23 mouse cellular contexts compared by ENCODE assay signal in the genomic region with DNA sequence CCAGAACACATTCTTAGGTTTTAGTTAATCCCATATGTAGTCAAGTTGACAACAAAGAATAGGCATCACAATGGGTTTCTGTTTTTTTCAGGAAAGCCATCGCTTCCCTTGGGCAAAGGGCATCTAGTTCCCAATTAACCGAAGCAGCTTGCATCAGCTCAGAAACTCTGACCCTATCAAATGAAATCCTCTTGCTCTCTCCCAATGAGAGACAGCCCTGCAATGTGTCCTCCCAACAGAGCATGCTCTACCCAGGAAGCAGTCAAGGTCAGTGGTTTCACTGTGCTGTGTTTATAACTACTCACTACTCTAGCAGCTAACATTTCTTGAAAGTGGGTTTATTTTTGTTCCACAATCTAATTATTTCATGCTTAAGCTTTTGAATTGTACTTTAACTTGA. TPM values are rescaled to one million over a fixed set of nuclear protein-coding genes. Genes with fewer than 3 reads are reported as not detected.
DNase-seq lines count a peak whose midpoint lies in the region; ATAC-seq and TF ChIP-seq lines count a peak whose summit lies in the region.
"Had no signal": no experiment of that assay in that cellular context is flagged by ENCODE, and none has a peak within 500 bp of the region (broad histone marks: within the 10 kb centered on the region; RNA-seq: fewer than 3 reads in every experiment).

No protein-coding gene starts in this region.

- no peak overlapping the region for H3K4me2 ChIP-seq in kidney, embryonic 16.5 days (replicated peaks; ENCODE audit: low read depth, low read length)
- no peak overlapping the region for H3K4me2 ChIP-seq in kidney, postnatal 0 days (ENCODE audit: low read length)
- H3K4me2 ChIP-seq in liver, embryonic 13.5 days, result no peak overlapping the region
- H3K4me2 ChIP-seq: embryonic facial prominence, embryonic 15.5 days; heart, embryonic 13.5 days had no signal

- 84% methylated on average over 2 of the region's 2 CpGs for WGBS in kidney, embryonic 16.5 days
- WGBS in kidney, postnatal 0 days, result 90% methylated on average over 2 of the region's 2 CpGs
- 62% methylated on average over 2 of the region's 2 CpGs for WGBS in liver, embryonic 13.5 days (ENCODE audit: insufficient replicate concordance)

- DNase-seq in kidney, adult 11 months, result peak; percentile 58
- DNase-seq in kidney, postnatal 0 days (ENCODE audit: low spot score), result no peak
- DNase-seq in kidney, adult 18-20 months, result no peak
- peak; percentile 82 for DNase-seq in 416B (ENCODE audit: low read depth)
- DNase-seq in liver, embryonic 13.5 days, result no peak
- no peak for DNase-seq in cerebellum, adult 11 months
- no peak for DNase-seq in right cerebral cortex, adult 2 months (ENCODE audit: low spot score in 2 of 2)
- DNase-seq: adrenal gland, postnatal 14 days; cerebellum, adult 8-10 months; cerebellum, postnatal 14 days; embryo, embryonic 11 days; gastrocnemius, postnatal 36 days; heart, adult 11 months; heart, postnatal 36 days had no signal

- ATAC-seq in kidney, embryonic 16.5 days (ENCODE audit: low FRiP score, low TSS enrichment), result no peak
- 0 out of 2 replicates have a peak, but pooled peaks have one; percentile 63 for ATAC-seq in kidney, postnatal 0 days (replicated peaks; ENCODE audit: low FRiP score, low read depth)
- 0 out of 2 replicates have a peak, but pooled peaks have one; percentile 47 for ATAC-seq in liver, embryonic 13.5 days (ENCODE audit: low read depth)
- ATAC-seq: activated CD4-positive, CD25-positive, alpha-beta regulatory T cell, adult 4 months; forebrain, embryonic 14.5 days; Patski had no signal

- no peak overlapping the region for H3K4me3 ChIP-seq in kidney, embryonic 16.5 days (ENCODE audit: low read length)
- H3K4me3 ChIP-seq in kidney, postnatal 0 days (replicated peaks; ENCODE audit: low read depth, low read length), result no peak overlapping the region
- no peak overlapping the region for H3K4me3 ChIP-seq in liver, embryonic 13.5 days (replicated peaks)
- H3K4me3 ChIP-seq: embryonic facial prominence, embryonic 15.5 days; erythroblast, embryonic 14.5 days; forebrain, embryonic 10.5 days; heart, embryonic 13.5 days had no signal

- H3K9me3 ChIP-seq in kidney, embryonic 16.5 days (ENCODE audit: low read length), result no peaks in the 10 kb centered on the region
- no peaks in the 10 kb centered on the region for H3K9me3 ChIP-seq in kidney, postnatal 0 days (replicated peaks; ENCODE audit: low read length)
- H3K9me3 ChIP-seq in liver, embryonic 13.5 days (replicated peaks), result no peaks in the 10 kb centered on the region
- H3K9me3 ChIP-seq: embryonic facial prominence, embryonic 15.5 days; forebrain, embryonic 10.5 days; heart, embryonic 13.5 days had no signal

- no peak overlapping the region for H3K27ac ChIP-seq in kidney, embryonic 16.5 days (ENCODE audit: low read length)
- no peak overlapping the region for H3K27ac ChIP-seq in kidney, postnatal 0 days
- no peak overlapping the region for H3K27ac ChIP-seq in liver, embryonic 13.5 days
- H3K27ac ChIP-seq: embryonic facial prominence, embryonic 15.5 days; forebrain, embryonic 10.5 days; heart, embryonic 13.5 days had no signal

- no peaks in the 10 kb centered on the region for H3K36me3 ChIP-seq in kidney, embryonic 16.5 days (ENCODE audit: insufficient read depth, low read length)
- H3K36me3 ChIP-seq in kidney, postnatal 0 days (ENCODE audit: insufficient read depth, low read length), result no peaks in the 10 kb centered on the region
- no peaks in the 10 kb centered on the region for H3K36me3 ChIP-seq in liver, embryonic 13.5 days
- H3K36me3 ChIP-seq: embryonic facial prominence, embryonic 15.5 days; forebrain, embryonic 10.5 days; heart, embryonic 13.5 days had no signal

- H3K4me1 ChIP-seq in kidney, embryonic 16.5 days (ENCODE audit: insufficient read depth, low read length), result no peaks in the 10 kb centered on the region
- no peaks in the 10 kb centered on the region for H3K4me1 ChIP-seq in kidney, postnatal 0 days (replicated peaks; ENCODE audit: insufficient read depth, low read length)
- H3K4me1 ChIP-seq in liver, embryonic 13.5 days (replicated peaks), result no peaks in the 10 kb centered on the region
- H3K4me1 ChIP-seq: embryonic facial prominence, embryonic 15.5 days; heart, embryonic 13.5 days had no signal

- no peak overlapping the region for H3K9ac ChIP-seq in kidney, embryonic 16.5 days (replicated peaks; ENCODE audit: low read length)
- no peak overlapping the region for H3K9ac ChIP-seq in kidney, postnatal 0 days (ENCODE audit: low read depth, low read length)
- no peak overlapping the region for H3K9ac ChIP-seq in liver, embryonic 13.5 days
- H3K9ac ChIP-seq: embryonic facial prominence, embryonic 15.5 days; heart, embryonic 13.5 days had no signal

- H3K27me3 ChIP-seq in kidney, embryonic 16.5 days (ENCODE audit: insufficient read depth, low read length), result no peaks in the 10 kb centered on the region
- no peaks in the 10 kb centered on the region for H3K27me3 ChIP-seq in kidney, postnatal 0 days (ENCODE audit: insufficient read depth, low read length)
- H3K27me3 ChIP-seq in liver, embryonic 13.5 days, result no peaks in the 10 kb centered on the region
- H3K27me3 ChIP-seq: CH12.LX; embryonic facial prominence, embryonic 15.5 days; heart, embryonic 13.5 days; Patski had no signal

- TF ChIP-seq CTCF in kidney, postnatal 0 days (IDR thresholded peaks at IDR 0.05; ENCODE audit: low read depth), result no peak

RNA-seq across cellular contexts. Expression of a gene that starts 58.0 kb away (rescaled TPM):
- 17.4 and 19.3 TPM in 2 replicates for polyA plus RNA-seq in kidney, embryonic 16.5 days (2015; fragmentation: Nextera tagmentation; extraction: Ambion mirVana)
- polyA plus RNA-seq in kidney, postnatal 0 days (2015; fragmentation: Nextera tagmentation; extraction: Ambion mirVana), result 18.8 and 19.2 TPM in 2 replicates
- polyA plus RNA-seq in liver, embryonic 13.5 days (2015; fragmentation: Nextera tagmentation; extraction: Ambion mirVana), result 7.0 and 7.3 TPM in 2 replicates

Comparison
In these comparisons a context has a peak if more than half of its experiments do, and no peak if none do; other contexts are left out.
1. DNase-seq: peak in kidney, adult 11 months (single experiment) and 416B (single experiment); none in kidney, postnatal 0 days (single experiment), kidney, adult 18-20 months (single experiment), liver, embryonic 13.5 days (single experiment), cerebellum, adult 11 months (single experiment) and right cerebral cortex, adult 2 months (0 of 2).